In the genomic region with DNA sequence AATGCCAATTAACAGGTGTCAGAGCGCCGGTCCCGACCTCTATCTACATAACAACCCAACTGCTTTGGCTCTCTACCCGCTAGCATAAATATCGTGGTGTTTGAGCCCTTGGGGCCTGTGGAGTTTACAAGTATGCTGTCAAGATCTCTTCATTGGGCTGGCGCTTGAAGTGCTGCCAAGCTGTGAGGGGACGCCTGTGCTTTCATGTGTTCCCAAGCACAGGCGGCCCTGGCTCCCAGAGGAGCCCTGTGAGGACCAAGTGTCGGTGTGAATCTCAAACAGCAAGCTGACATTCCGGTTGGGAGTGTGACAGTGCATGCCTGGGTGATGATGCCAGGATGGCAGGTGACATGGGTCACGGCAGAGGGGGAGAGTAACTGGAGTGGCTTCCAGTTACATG, we compare ENCODE assay signal across 11 mouse cellular contexts.
DNase-seq lines count a peak whose midpoint lies in the region; ATAC-seq and TF ChIP-seq lines count a peak whose summit lies in the region.
"Had no signal": no experiment of that assay in that cellular context is flagged by ENCODE, and none has a peak within 500 bp of the region (broad histone marks: within the 10 kb centered on the region; RNA-seq: fewer than 3 reads in every experiment).

No protein-coding gene starts in this region.

- TF ChIP-seq CTCF in hindbrain, postnatal 0 days (IDR thresholded peaks at IDR 0.05; ENCODE audit: low read depth) = no peak; the same call in 1 of the 2 replicates

- H3K4me1 ChIP-seq in forebrain, embryonic 13.5 days = peaks cover 10% of the 10 kb centered on the region
- no peaks in the 10 kb centered on the region; the same call in 1 of the 2 replicates for H3K4me1 ChIP-seq in forebrain, embryonic 11.5 days (replicated peaks; ENCODE audit: control insufficient read depth, insufficient read depth, low read length)
- H3K4me1 ChIP-seq in hindbrain, postnatal 0 days (ENCODE audit: insufficient read depth, low read length) = no peaks in the 10 kb centered on the region

- H3K36me3 ChIP-seq in forebrain, embryonic 13.5 days (ENCODE audit: poor library complexity, severe bottlenecking) = no peaks in the 10 kb centered on the region
- no peaks in the 10 kb centered on the region for H3K36me3 ChIP-seq in forebrain, embryonic 11.5 days (ENCODE audit: control insufficient read depth, insufficient read depth, low read length)
- H3K36me3 ChIP-seq in hindbrain, postnatal 0 days (ENCODE audit: insufficient read depth, low read length) = no peaks in the 10 kb centered on the region
- H3K36me3 ChIP-seq: embryonic facial prominence, embryonic 15.5 days had no signal

- WGBS in forebrain, embryonic 13.5 days = 8% methylated on average over 11 of the region's 11 CpGs
- WGBS in forebrain, embryonic 11.5 days = 17% methylated on average over 11 of the region's 11 CpGs
- WGBS in hindbrain, postnatal 0 days = 7% methylated on average over 11 of the region's 11 CpGs

- H3K27ac ChIP-seq in forebrain, embryonic 13.5 days = no peak overlapping the region
- no peak overlapping the region for H3K27ac ChIP-seq in forebrain, embryonic 11.5 days (ENCODE audit: low read depth, low read length)
- H3K27ac ChIP-seq in hindbrain, postnatal 0 days = no peak overlapping the region
- H3K27ac ChIP-seq: embryonic facial prominence, embryonic 15.5 days; liver, embryonic 14.5 days had no signal

- no peak overlapping the region for H3K9ac ChIP-seq in forebrain, embryonic 13.5 days
- H3K9ac ChIP-seq in forebrain, embryonic 11.5 days (ENCODE audit: low read length) = no peak overlapping the region
- H3K9ac ChIP-seq in hindbrain, postnatal 0 days (replicated peaks; ENCODE audit: low read length) = no peak overlapping the region
- H3K9ac ChIP-seq: embryonic facial prominence, embryonic 15.5 days; liver, embryonic 14.5 days had no signal

- H3K4me2 ChIP-seq in forebrain, embryonic 13.5 days = no peak overlapping the region
- no peak overlapping the region for H3K4me2 ChIP-seq in forebrain, embryonic 11.5 days (ENCODE audit: low read depth, low read length, severe bottlenecking)
- peak overlapping the region; percentile 10; the same call in 1 of the 2 replicates for H3K4me2 ChIP-seq in hindbrain, postnatal 0 days (ENCODE audit: low read depth, low read length)
- H3K4me2 ChIP-seq: embryonic facial prominence, embryonic 15.5 days had no signal

- H3K4me3 ChIP-seq in forebrain, embryonic 13.5 days = no peak overlapping the region
- no peak overlapping the region for H3K4me3 ChIP-seq in forebrain, embryonic 11.5 days (ENCODE audit: low read depth, low read length)
- H3K4me3 ChIP-seq in hindbrain, postnatal 0 days (ENCODE audit: low read length) = no peak overlapping the region
- H3K4me3 ChIP-seq: embryonic facial prominence, embryonic 15.5 days had no signal

- ATAC-seq in forebrain, embryonic 13.5 days = peak; percentile 84
- no peak for ATAC-seq in forebrain, embryonic 11.5 days (replicated peaks; ENCODE audit: low FRiP score)
- ATAC-seq in hindbrain, postnatal 0 days = peak; percentile 89
- ATAC-seq in activated CD4-positive, CD25-positive, alpha-beta regulatory T cell, adult 4 months = no peak
- ATAC-seq in erythroblast, adult 5-6 weeks (replicated peaks; ENCODE audit: low FRiP score, poor library complexity, severe bottlenecking) = no peak

- no peak for DNase-seq in forebrain, embryonic 11.5 days (ENCODE audit: low spot score)
- DNase-seq in urinary bladder, postnatal 14 days (ENCODE audit: low spot score) = peak; percentile 8
- no peak for DNase-seq in urinary bladder, adult 18-20 months (ENCODE audit: low spot score in 2 of 2)
- DNase-seq in hindbrain, postnatal 0 days (ENCODE audit: low spot score) = peak; percentile 83
- peak; percentile 34 for DNase-seq in skeletal muscle tissue, adult 2 months (ENCODE audit: low read depth, low spot score)
- DNase-seq: kidney, adult 9 months had no signal

- H3K27me3 ChIP-seq in forebrain, embryonic 13.5 days = no peaks in the 10 kb centered on the region
- H3K27me3 ChIP-seq in forebrain, embryonic 11.5 days (ENCODE audit: control insufficient read depth, insufficient read depth, low read length) = no peaks in the 10 kb centered on the region
- H3K27me3 ChIP-seq in hindbrain, postnatal 0 days (ENCODE audit: insufficient read depth, low read length) = no peaks in the 10 kb centered on the region

- no peaks in the 10 kb centered on the region; the same call in 1 of the 2 replicates for H3K9me3 ChIP-seq in forebrain, embryonic 13.5 days (replicated peaks)
- H3K9me3 ChIP-seq in forebrain, embryonic 11.5 days (ENCODE audit: control insufficient read depth, low read length) = no peaks in the 10 kb centered on the region
- H3K9me3 ChIP-seq in hindbrain, postnatal 0 days (ENCODE audit: low read length) = 0 out of 2 replicates have a peak, but pooled peaks cover 3% of the 10 kb centered on the region
- H3K9me3 ChIP-seq: embryonic facial prominence, embryonic 15.5 days had no signal

Comparison
In these comparisons a context has a peak if more than half of its experiments do, and no peak if none do; other contexts are left out.
1. ATAC-seq: peak in forebrain, embryonic 13.5 days (single experiment) and hindbrain, postnatal 0 days (single experiment); none in forebrain, embryonic 11.5 days (single experiment), activated CD4-positive, CD25-positive, alpha-beta regulatory T cell, adult 4 months (single experiment) and erythroblast, adult 5-6 weeks (single experiment).
2. DNase-seq: peak in urinary bladder, postnatal 14 days (single experiment), hindbrain, postnatal 0 days (single experiment) and skeletal muscle tissue, adult 2 months (single experiment); none in forebrain, embryonic 11.5 days (single experiment) and urinary bladder, adult 18-20 months (0 of 2).